Mouse (Mus musculus) megakaryocyte, embryonic 14.5 days (primary cell): ENCODE measurements around the gene Ccdc28b. TPM values are rescaled to one million over a fixed set of nuclear protein-coding genes. Genes with fewer than 3 reads are reported as not detected.

ENCODE experiments used
- H3K27me3 ChIP-seq: replicated peaks from 2 replicates; pipeline ENCODE3; 2012; ENCODE audit warnings: inconsistent platforms
- H3K36me3 ChIP-seq: replicated peaks from 2 replicates; pipeline ENCODE3; 2012; ENCODE audit warnings: low read length, inconsistent platforms, mixed read lengths
- H3K4me1 ChIP-seq: 2 replicates; pipeline ENCODE4 v1.6.1; 2012; ENCODE audit warnings: inconsistent platforms
- H3K4me3 ChIP-seq: replicated peaks from 2 replicates; pipeline ENCODE3; 2012; ENCODE audit warnings: moderate library complexity, mild to moderate bottlenecking, inconsistent platforms
- H3K9me3 ChIP-seq: 2 replicates; pipeline ENCODE4 v1.6.1; 2012; ENCODE audit warnings: inconsistent platforms
- FLI1 ChIP-seq: IDR thresholded peaks from 2 replicates; pipeline ENCODE4 v1.6.1; 2012; ENCODE audit warnings: low read length, inconsistent platforms, mixed read lengths
- GATA1 ChIP-seq: IDR thresholded peaks from 3 replicates; pipeline ENCODE4 v1.6.1; 2012; ENCODE audit warnings: mixed read lengths, low read length, inconsistent platforms, borderline replicate concordance
- polyA plus RNA-seq: library from polyadenylated mRNA; stranded (reverse); fragments of >175 nt; gene quantifications from 2 replicates; pipeline ENCODE4 v1.2.3, GENCODE M21; 2012; ENCODE audit warnings: low replicate concordance; ENCODE audit not compliant: insufficient read depth

Ccdc28b gene
- polyA plus RNA-seq, 1 experiment: 39.7 TPM

GRCm38 (mm10) chr4:129588865-129589264 is 34.9 kb downstream of the Ccdc28b start:
- H3K36me3 ChIP-seq: peaks cover 41% of the 10 kb centered on the region
- TF ChIP-seq GATA1 (no peak), FLI1 (no peak)
- H3K4me3 ChIP-seq: no peak overlapping the region

GRCm38 (mm10) chr4:129586943-129587342 is 36.8 kb downstream of the Ccdc28b start:
- no peak for TF ChIP-seq FLI1
- TF ChIP-seq GATA1: no peak
- H3K4me1 ChIP-seq: peaks cover 22% of the 10 kb centered on the region
- H3K4me3 ChIP-seq: no peak overlapping the region

More at GRCm38 (mm10) chr4:129588865-129589264, 34.9 kb downstream of the Ccdc28b start:
- H3K9me3 ChIP-seq: no peaks in the 10 kb centered on the region
- no peaks in the 10 kb centered on the region for H3K27me3 ChIP-seq
- peaks cover 24% of the 10 kb centered on the region for H3K4me1 ChIP-seq

GRCm38 (mm10) chr4:129585773-129586172 is 38.0 kb downstream of the Ccdc28b start:
- Histone ChIP-seq H3K4me3 (no peak overlapping the region), H3K9me3 (no peaks in the 10 kb centered on the region), H3K4me1 (peaks cover 15% of the 10 kb centered on the region), H3K36me3 (peaks cover 10% of the 10 kb centered on the region), H3K27me3 (no peaks in the 10 kb centered on the region)
- no peak for TF ChIP-seq FLI1
- TF ChIP-seq GATA1: no peak

More at GRCm38 (mm10) chr4:129586943-129587342, 36.8 kb downstream of the Ccdc28b start:
- Histone ChIP-seq H3K9me3 (no peaks in the 10 kb centered on the region), H3K36me3 (peaks cover 21% of the 10 kb centered on the region), H3K27me3 (no peaks in the 10 kb centered on the region)

- Histone ChIP-seq H3K27me3 (no peaks in the 10 kb centered on the region), H3K4me1 (peaks cover 20% of the 10 kb centered on the region), H3K4me3 (peak overlapping the region; percentile 90), H3K9me3 (no peaks in the 10 kb centered on the region), H3K36me3 (peaks cover 2% of the 10 kb centered on the region)
- TF ChIP-seq GATA1 (no peak), FLI1 (no peak)
Observed at GRCm38 (mm10) chr4:129584884-129585608, 38.7 kb downstream of the Ccdc28b start.

GRCm38 (mm10) chr4:129584370-129584769 is 39.4 kb downstream of the Ccdc28b start:
- H3K4me3 ChIP-seq: no peak overlapping the region
- no peak for TF ChIP-seq FLI1
- TF ChIP-seq GATA1: no peak
- H3K9me3 ChIP-seq: no peaks in the 10 kb centered on the region
- no peaks in the 10 kb centered on the region for H3K27me3 ChIP-seq
- H3K36me3 ChIP-seq: no peaks in the 10 kb centered on the region
- peaks cover 21% of the 10 kb centered on the region for H3K4me1 ChIP-seq

GRCm38 (mm10) chr4:129582251-129582650 is 41.5 kb downstream of the Ccdc28b start:
- H3K27me3 ChIP-seq: peaks cover 5% of the 10 kb centered on the region
- H3K9me3 ChIP-seq: no peaks in the 10 kb centered on the region
- TF ChIP-seq GATA1 (no peak), FLI1 (no peak)
- no peaks in the 10 kb centered on the region for H3K36me3 ChIP-seq
- no peak overlapping the region for H3K4me3 ChIP-seq
- peaks cover 26% of the 10 kb centered on the region for H3K4me1 ChIP-seq

GRCm38 (mm10) chr4:129580347-129580746 is 43.4 kb downstream of the Ccdc28b start:
- no peaks in the 10 kb centered on the region for H3K36me3 ChIP-seq
- H3K9me3 ChIP-seq: no peaks in the 10 kb centered on the region
- peaks cover 5% of the 10 kb centered on the region for H3K27me3 ChIP-seq
- no peak overlapping the region for H3K4me3 ChIP-seq
- TF ChIP-seq GATA1: no peak
- no peak for TF ChIP-seq FLI1
- H3K4me1 ChIP-seq: peaks cover 40% of the 10 kb centered on the region

DNA sequence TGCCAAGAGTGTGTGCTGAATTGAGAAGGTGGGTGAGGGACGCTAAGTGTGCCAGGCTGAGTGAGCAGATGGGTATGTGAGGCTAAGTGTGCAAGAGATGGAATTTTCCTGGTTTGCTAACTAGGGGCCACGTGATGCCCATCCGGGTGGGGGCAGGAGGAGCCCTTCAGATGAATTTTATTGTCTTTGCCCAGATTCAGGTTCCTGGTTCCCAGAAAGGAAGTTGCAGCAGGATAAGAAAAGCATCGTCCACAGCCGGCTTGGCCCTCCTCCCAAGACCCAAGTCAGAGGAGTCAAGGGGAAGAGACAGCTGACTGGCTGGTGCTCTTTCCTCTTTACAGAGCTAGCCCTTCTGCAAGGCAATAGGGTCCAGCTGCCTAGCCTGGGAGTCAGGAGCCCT is 45.3 kb downstream of the Ccdc28b start, which contains the start of gene Fam167b:
TSS of gene Fam167b (minus strand) at position 84 of the 400 bp plus-strand sequence.
- H3K36me3 ChIP-seq: no peaks in the 10 kb centered on the region
- H3K4me1 ChIP-seq: peaks cover 48% of the 10 kb centered on the region
- peaks cover 8% of the 10 kb centered on the region for H3K27me3 ChIP-seq
- H3K4me3 ChIP-seq: no peak within 1 kb of the TSS
- TF ChIP-seq FLI1: no peak
- no peak for TF ChIP-seq GATA1
- H3K9me3 ChIP-seq: no peaks in the 10 kb centered on the region

GRCm38 (mm10) chr4:129577688-129578087 is 46.1 kb downstream of the Ccdc28b start:
- no peaks in the 10 kb centered on the region for H3K36me3 ChIP-seq
- TF ChIP-seq GATA1: no peak
- TF ChIP-seq FLI1: no peak
- H3K9me3 ChIP-seq: no peaks in the 10 kb centered on the region
- H3K27me3 ChIP-seq: peaks cover 15% of the 10 kb centered on the region
- H3K4me1 ChIP-seq: peaks cover 56% of the 10 kb centered on the region
- H3K4me3 ChIP-seq: no peak overlapping the region

GRCm38 (mm10) chr4:129576863-129577491 is 46.8 kb downstream of the Ccdc28b start:
- Histone ChIP-seq H3K36me3 (no peaks in the 10 kb centered on the region), H3K27me3 (peaks cover 15% of the 10 kb centered on the region), H3K4me1 (peaks cover 57% of the 10 kb centered on the region), H3K9me3 (no peaks in the 10 kb centered on the region), H3K4me3 (peak overlapping the region; percentile 56)
- no peak for TF ChIP-seq GATA1
- no peak for TF ChIP-seq FLI1
